Mouse (Mus musculus): ENCODE measurements around the gene Gm3233.
"Not testable (repeated sequence)": the region's sequence is repeated elsewhere in the genome, so short reads cannot be mapped to it uniquely, and the experiment has no call there.

The Gm3233 gene

GRCm38 (mm10) chr10:77726186-77726585, 33.3 kb downstream of the Gm3233 start, which contains the start of gene Gm10100:
Gene Gm10100 (plus strand): TSS chr10:77726486.
- DNase-seq, result no peak

DNA sequence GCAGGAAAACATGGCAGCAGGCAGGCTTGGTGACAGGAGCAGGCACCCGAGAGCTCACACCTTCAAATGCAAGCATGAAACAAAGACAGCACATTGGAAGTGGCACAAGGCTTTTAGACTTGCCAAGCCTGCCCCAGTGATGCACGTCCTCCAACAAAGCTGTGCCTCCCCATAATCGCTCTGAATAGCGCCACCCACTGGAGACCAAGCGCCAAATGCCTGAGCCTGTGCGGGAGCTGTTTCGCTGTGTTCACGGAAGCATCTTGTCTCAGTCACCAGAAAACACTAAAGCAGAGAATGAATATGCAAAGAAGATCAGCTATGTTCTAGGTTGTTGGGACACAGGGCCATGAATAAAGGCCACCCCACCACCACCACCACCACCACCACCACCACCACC, 34.6 kb downstream of the Gm3233 start:
- DNase-seq, result peak; percentile 15

GRCm38 (mm10) chr10:77720299-77720698, 39.2 kb downstream of the Gm3233 start, which contains the start of gene Krtap12-1:
Gene Krtap12-1 (plus strand): TSS chr10:77720599.
- not testable (repeated sequence) for DNase-seq

- DNase-seq, result no peak
Observed at GRCm38 (mm10) chr10:77715507-77715906, 44.0 kb downstream of the Gm3233 start, which contains the start of gene Gm10142. Gene Gm10142 (plus strand): TSS chr10:77715807.

- DNase-seq, result peak; percentile 26
Observed at GRCm38 (mm10) chr10:77713734-77714133, 45.7 kb downstream of the Gm3233 start.

GRCm38 (mm10) chr10:77711157-77711556, 48.3 kb downstream of the Gm3233 start, which contains the start of gene Gm10024:
Gene Gm10024 (plus strand): TSS chr10:77711457.
- DNase-seq, result not testable (repeated sequence)

DNA sequence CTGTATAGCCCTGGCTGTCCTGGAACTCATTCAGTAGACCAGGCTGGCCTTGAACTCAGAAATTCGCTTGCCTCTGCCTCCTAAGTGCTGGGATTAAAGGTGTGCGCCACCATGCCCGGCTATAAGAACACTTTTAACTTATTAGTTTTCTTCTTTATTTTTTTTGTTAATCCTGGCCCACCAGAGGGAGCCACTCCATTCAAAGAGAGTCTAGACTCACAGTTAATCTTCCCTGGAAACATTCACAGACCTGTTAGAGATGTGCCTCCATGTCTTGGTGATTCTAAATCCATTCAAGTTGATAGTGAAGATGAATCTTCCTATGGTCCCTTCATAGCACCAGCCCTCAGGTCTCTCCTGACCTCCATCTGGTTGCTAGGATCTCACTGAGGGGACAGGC, 49.7 kb downstream of the Gm3233 start:
- DNase-seq, result no peak

Data from retina, postnatal 1 day (tissue).